Mouse (Mus musculus) ES-Bruce4 (cell line): ENCODE results near the gene Fkbpl. TPM values are rescaled to one million over a fixed set of nuclear protein-coding genes. Genes with fewer than 3 reads are reported as not detected.

Experiments
- H3K27ac ChIP-seq: 2 replicates; pipeline ENCODE4 v1.5.1; 2012; ENCODE audit warnings: low read length, inconsistent platforms; ENCODE audit not compliant: insufficient read depth
- H3K27me3 ChIP-seq: 2 replicates; pipeline ENCODE4 v1.6.1; 2012; ENCODE audit warnings: mild to moderate bottlenecking, low read length, inconsistent platforms; ENCODE audit not compliant: control insufficient read depth, poor library complexity, insufficient read depth, severe bottlenecking
- H3K36me3 ChIP-seq: 2 replicates; pipeline ENCODE4 v1.6.1; 2012; ENCODE audit warnings: inconsistent platforms, mild to moderate bottlenecking, low read length, moderate library complexity; ENCODE audit not compliant: control insufficient read depth, poor library complexity, insufficient read depth, severe bottlenecking
- H3K4me1 ChIP-seq: one replicate; pipeline ENCODE4 v1.8.1; 2011; ENCODE audit warnings: low read length; ENCODE audit not compliant: control insufficient read depth, insufficient read depth
- H3K4me3 ChIP-seq: 2 replicates; pipeline ENCODE4 v1.5.1; 2011; ENCODE audit warnings: low read depth, mild to moderate bottlenecking, low read length
- H3K9ac ChIP-seq: 2 replicates; pipeline ENCODE4 v1.6.1; 2012; ENCODE audit warnings: low read depth, mild to moderate bottlenecking, inconsistent platforms; ENCODE audit not compliant: poor library complexity, severe bottlenecking
- H3K9me3 ChIP-seq: replicated peaks from 2 replicates; pipeline ENCODE4 v1.6.1; 2012; ENCODE audit warnings: mild to moderate bottlenecking, low read length, inconsistent platforms; ENCODE audit not compliant: control insufficient read depth, poor library complexity, insufficient read depth, severe bottlenecking
- CTCF ChIP-seq: IDR thresholded peaks from one replicate; pipeline ENCODE4 v1.8.1; 2011; ENCODE audit warnings: low read depth, low read length
- EP300 ChIP-seq: IDR thresholded peaks from 2 replicates; pipeline ENCODE4 v1.6.1; 2011; ENCODE audit warnings: low read depth, low read length; ENCODE audit not compliant: insufficient read depth
- POLR2A ChIP-seq: IDR thresholded peaks from one replicate; pipeline ENCODE4 v1.8.1; 2011; ENCODE audit warnings: low read length; ENCODE audit not compliant: insufficient read depth
- polyA plus RNA-seq: library from polyadenylated mRNA; stranded (reverse); fragments of >200 nt; gene quantifications from 2 replicates; pipeline ENCODE4 v1.2.4, GENCODE M21; 2011; ENCODE audit warnings: low read depth; ENCODE audit not compliant: missing spikeins, insufficient read depth, insufficient read length

The Fkbpl gene
- polyA plus RNA-seq, 1 experiment, result 16.5 TPM

- Histone ChIP-seq H3K4me3 (no peak overlapping the region), H3K27me3 (no peaks in the 10 kb centered on the region), H3K36me3 (no peaks in the 10 kb centered on the region), H3K9me3 (no peaks in the 10 kb centered on the region), H3K27ac (no peak overlapping the region), H3K4me1 (no peaks in the 10 kb centered on the region), H3K9ac (no peak overlapping the region)
- no peak for TF ChIP-seq POLR2A
- TF ChIP-seq CTCF, result no peak
- no peak for TF ChIP-seq EP300
These were observed 31.4 kb upstream of the Fkbpl start for GRCm38 (mm10) chr17:34613054-34613645.

DNA sequence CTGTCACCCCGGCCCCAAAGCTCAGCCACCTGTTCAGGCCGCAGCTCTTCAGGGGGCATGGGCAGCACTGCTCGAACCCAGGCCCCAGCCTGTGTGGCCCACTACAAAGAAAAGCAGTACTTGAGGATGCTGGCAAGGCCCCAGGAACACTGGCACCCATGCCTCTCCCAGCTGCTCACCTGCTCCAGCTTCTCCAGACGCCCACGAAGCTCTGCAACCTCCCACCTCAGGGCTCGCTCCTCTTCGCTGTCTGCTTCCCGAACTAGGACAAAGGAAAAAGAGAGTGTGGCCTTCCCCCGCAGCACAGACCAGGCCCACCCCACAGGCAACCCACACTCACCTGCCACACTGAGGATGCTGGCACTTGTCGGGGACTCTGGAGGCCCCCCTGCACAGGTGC is 30.7 kb upstream of the Fkbpl start:
- no peak overlapping the region for H3K27ac ChIP-seq
- H3K9me3 ChIP-seq, result no peaks in the 10 kb centered on the region
- H3K27me3 ChIP-seq, result no peaks in the 10 kb centered on the region
- TF ChIP-seq POLR2A, result no peak
- H3K36me3 ChIP-seq, result no peaks in the 10 kb centered on the region
- no peaks in the 10 kb centered on the region for H3K4me1 ChIP-seq
- no peak overlapping the region for H3K4me3 ChIP-seq
- no peak overlapping the region for H3K9ac ChIP-seq

- TF ChIP-seq EP300 (no peak), CTCF (no peak), POLR2A (no peak)
- no peak within 1 kb of the TSS for H3K4me3 ChIP-seq
- H3K27me3 ChIP-seq, result no peaks in the 10 kb centered on the region
- no peak within 1 kb of the TSS for H3K27ac ChIP-seq
- no peaks in the 10 kb centered on the region for H3K4me1 ChIP-seq
- no peaks in the 10 kb centered on the region for H3K36me3 ChIP-seq
- H3K9me3 ChIP-seq, result no peaks in the 10 kb centered on the region
- H3K9ac ChIP-seq, result no peak within 1 kb of the TSS
These were observed 28.7 kb upstream of the Fkbpl start, which contains the start of gene Egfl8 for GRCm38 (mm10) chr17:34615871-34616270. Egfl8 (minus strand) TSS chr17:34615971.

DNA sequence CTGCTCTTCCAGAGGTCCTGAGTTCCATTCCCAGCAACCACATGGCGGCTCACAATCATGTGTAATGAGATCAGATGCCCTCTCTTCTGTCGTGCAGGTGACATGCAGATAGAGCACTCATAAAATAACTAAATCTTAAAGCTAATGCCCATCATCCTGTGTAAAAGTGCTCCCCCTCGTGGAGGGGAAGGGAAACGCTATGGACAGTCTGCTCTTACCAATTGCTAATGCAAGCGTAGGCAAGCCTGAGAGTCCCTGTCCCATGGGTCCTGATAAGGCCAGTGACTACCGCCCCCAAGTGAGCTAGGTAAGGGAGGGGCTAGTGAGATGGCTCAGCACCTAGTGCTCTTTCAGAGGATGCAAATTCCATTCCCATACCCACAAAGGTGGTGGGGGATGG is 25.6 kb upstream of the Fkbpl start:
- Histone ChIP-seq H3K27me3 (no peaks in the 10 kb centered on the region), H3K9ac (no peak overlapping the region), H3K9me3 (no peaks in the 10 kb centered on the region), H3K36me3 (no peaks in the 10 kb centered on the region), H3K4me1 (no peaks in the 10 kb centered on the region), H3K4me3 (no peak overlapping the region), H3K27ac (no peak overlapping the region)
- peak; percentile 58 for TF ChIP-seq CTCF
- no peak for TF ChIP-seq POLR2A
- 0 out of 2 replicates have a peak, but pooled peaks have one; percentile 35 for TF ChIP-seq EP300

DNA sequence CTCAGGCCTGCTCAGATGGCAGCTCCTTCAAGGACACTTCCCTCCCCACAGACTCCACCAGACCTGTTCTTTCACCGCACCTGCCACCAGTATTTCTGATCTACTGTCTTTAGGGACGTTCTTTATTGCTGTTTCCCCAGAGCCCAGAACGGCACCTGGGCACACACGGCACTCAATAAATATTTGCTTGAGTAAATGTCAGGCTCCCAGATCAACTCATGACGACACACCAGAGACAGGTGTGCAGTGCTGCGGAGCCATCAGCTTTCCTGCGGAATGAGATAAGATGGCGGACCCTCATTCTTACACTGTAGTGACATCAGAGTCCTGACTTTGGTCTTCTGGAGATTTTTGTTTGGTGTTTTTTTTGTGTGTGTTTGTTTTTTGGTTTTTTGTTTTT is 23.6 kb upstream of the Fkbpl start:
- H3K9me3 ChIP-seq, result no peaks in the 10 kb centered on the region
- no peak for TF ChIP-seq CTCF
- no peak for TF ChIP-seq POLR2A
- TF ChIP-seq EP300, result no peak
- no peaks in the 10 kb centered on the region for H3K27me3 ChIP-seq
- H3K27ac ChIP-seq, result no peak overlapping the region
- H3K4me1 ChIP-seq, result peaks cover 1% of the 10 kb centered on the region
- no peak overlapping the region for H3K9ac ChIP-seq
- no peak overlapping the region for H3K4me3 ChIP-seq
- no peaks in the 10 kb centered on the region for H3K36me3 ChIP-seq

GRCm38 (mm10) chr17:34623161-34623560 is 21.4 kb upstream of the Fkbpl start:
- TF ChIP-seq POLR2A (no peak), CTCF (peak; percentile 32)
- peaks cover 1% of the 10 kb centered on the region for H3K4me1 ChIP-seq
- H3K27me3 ChIP-seq, result no peaks in the 10 kb centered on the region
- H3K36me3 ChIP-seq, result no peaks in the 10 kb centered on the region
- no peak overlapping the region for H3K9ac ChIP-seq
- H3K9me3 ChIP-seq, result no peaks in the 10 kb centered on the region
- no peak overlapping the region for H3K27ac ChIP-seq
- no peak overlapping the region for H3K4me3 ChIP-seq
